Mouse (Mus musculus): ENCODE data around the gene Zfp408.
A peak's percentile ranks its signal among the peaks of the same experiment; 100 is the strongest.

Gene Zfp408

DNA sequence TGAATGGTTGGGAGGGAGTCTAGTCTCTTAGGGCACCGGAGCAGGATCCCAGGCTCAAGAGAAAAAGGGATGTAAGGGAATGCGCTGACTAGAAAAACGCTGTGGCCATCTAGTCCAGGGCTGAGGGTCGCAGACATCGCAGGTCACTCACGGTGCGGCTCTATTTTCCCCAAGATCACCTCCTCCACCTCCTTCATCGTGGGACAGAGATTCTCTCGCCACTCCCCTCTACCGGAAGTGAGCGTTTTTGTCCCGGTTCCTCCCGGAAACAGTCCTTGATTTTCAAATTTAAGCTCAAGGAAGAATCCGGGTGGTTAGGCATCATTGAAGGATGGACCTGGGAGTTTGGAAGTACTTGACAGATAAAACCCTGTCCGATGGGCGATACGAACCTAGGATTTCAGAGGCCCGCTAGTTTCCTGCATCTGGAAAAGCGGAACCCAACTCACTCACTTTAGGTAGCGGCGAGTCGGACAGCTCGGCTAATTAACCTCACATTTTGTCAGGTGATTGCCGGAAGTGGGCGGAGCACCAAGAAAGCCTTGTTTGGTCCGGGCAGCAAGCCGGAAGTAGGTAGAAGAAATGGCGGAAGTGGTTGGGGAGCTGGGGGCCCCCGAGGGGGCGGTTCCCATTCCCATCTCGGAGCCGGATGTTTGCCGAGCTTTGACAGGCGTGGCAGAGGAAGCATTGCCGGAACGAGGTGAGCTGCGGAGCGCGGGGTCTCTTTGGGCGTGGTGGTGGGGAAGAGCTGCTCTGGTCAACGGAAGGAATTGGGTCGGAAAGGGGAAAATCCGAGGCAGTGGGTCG is at the start of gene Zfp408, which contains the start of gene Arhgap1:
Gene Zfp408 (minus strand): TSS at position 239 of the 807 bp plus-strand sequence.
Gene Arhgap1 (plus strand): TSS at position 308 of the 807 bp plus-strand sequence.
- peak; percentile 95 for DNase-seq (ENCODE audit: low read depth, low spot score)

DNA sequence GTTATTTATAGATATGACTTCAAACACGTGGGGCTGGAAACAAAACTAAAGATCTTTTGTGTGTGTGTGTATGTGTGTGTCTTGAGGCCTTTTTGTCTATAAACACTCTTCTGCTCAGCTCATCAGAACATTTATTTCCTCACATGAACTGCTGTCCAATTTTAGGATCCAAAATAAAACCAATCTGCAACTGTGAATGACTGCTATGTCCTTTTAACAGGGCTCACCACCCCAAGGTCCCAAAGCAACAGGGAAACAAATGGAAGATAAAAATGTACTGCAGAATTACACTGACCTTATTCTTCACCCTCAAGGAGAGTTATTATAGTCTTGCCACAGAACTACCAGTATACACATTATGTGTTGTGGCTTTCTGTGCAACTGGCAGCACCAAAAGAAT is 49.6 kb upstream of the Zfp408 start:
- DNase-seq (ENCODE audit: low read depth, low spot score): no peak

DNA sequence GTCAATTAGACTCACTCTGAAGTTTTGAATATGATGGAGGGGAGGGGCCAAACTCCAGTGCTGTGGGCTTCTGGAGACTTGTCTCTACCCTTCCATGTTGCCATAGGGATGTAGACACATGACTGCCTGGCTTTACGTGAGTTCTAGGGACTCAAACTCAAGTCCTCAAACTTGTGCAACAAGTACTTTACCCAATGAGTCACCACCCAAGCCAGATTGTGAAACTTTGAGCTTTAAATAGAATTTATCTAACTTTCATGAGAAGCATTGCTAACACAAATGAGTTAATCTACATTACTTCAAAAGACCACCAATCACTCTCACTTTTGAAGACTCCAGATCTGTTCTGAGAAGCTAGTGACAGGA is 46.6 kb upstream of the Zfp408 start:
- no peak for DNase-seq (ENCODE audit: low read depth, low spot score)

DNA sequence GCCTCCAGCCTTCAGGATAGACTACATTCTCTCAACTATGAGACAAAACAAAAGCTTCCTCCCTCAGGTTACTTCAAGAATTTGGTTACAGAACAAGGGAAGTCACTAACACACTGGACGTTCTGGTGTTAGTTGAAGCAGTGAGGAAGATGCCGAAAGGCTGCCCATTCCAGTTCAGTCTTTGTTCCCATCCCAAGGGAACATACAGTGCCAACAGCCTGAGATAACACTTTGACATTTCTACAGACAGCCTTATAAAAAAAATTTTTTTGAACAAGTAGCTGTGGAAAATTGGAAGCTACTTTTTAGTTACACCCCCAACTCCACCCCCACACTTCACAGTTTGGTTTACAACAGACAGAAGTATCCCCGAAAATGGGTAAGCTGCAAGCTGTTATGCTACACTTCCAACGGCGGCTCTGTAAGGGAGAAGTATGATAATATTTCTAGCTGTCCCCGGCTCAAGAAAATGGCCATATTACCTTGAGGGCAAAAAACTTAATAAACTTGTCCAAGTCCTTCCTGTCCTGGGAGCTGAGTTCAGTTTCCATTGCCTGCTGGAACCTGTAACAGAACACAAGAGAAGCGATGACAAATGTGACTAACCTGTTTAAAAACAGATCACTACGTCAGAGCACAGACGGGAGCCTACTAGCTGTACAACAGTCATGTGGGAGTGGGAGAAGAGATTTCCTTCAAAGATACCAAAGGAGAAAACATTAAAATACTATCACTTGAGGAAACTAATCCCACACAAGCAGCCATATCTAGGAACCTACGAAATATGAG is 46.0 kb upstream of the Zfp408 start:
- no peak for DNase-seq (ENCODE audit: low read depth, low spot score)

DNA sequence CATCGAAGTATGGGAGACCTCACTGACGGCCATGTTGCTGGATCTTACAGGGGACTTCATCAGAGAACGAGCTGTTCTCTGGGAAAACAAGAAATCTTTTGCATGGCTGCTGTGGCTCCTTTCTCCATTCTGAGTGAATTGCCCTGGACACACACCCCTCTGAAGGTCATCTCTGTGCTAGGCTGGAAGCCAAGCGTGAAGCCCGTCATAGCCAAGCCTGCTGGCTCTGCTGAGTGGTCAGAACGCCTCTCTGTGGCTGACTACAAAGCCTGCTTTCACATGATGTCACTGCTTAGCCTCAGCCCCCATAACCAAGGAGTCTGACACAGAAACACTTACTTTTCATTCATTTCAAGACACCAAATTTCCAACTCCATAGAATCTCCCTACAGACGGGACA is 39.9 kb upstream of the Zfp408 start:
- DNase-seq (ENCODE audit: low read depth, low spot score): no peak

DNA sequence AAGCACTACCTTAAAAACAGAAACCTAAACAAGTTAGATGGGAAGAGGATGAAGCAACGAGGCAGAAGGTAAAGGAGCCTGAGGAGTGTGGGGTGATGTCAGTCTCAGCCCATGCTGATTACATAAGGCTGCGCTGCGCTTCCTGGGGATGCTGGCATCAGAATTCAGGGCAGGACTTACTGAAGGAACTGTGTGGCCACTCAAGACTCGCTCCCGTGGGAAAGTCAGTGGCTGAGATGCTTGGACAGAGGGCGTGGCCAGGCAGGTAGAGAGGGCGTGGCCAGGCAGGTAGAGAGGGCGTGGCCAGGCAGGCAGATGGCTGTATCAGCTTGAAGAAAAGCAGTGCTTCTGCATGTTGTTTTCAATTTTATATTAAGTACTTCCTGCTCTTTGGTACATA is 34.3 kb upstream of the Zfp408 start:
- DNase-seq (ENCODE audit: low read depth, low spot score): no peak

DNA sequence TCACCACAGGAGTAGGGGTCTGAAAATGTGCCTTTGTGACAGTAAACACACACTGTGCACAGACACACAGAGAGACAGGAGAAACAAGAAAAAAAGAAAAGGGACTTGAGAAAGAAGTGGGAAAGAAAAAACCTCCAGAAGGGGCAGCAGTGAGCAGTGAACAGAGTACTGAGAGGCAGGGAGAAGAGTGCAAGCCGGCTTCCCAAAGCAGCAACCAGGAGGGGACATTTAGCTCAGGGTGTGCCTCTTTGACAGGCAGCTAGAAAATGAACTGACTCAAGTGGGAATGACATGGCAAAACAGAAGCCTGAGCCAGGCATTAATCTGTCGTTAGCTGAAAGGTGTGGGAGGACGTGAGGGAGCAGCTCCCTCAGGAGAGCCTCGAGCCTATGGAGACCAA is 33.3 kb upstream of the Zfp408 start:
- DNase-seq (ENCODE audit: low read depth, low spot score): peak; percentile 38

DNA sequence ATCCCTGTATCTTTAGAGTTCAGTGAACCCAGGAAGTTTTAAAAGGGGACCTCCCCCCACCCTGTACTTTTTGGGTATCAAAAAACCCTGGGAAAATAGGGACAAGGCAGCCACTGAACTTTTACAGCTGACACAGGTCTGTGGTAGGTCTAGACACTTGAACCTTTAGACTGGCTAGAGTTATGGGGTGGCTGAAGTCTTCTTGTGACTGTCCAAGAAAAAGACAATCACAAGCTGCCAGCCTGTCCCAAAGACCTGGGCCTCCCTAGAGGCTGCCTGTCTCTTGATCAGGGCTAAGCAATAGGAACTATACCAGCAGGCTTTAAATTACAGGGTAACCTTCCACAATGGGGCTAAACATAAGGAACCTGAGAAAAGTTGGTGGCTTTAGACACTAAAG is 27.4 kb upstream of the Zfp408 start:
- DNase-seq (ENCODE audit: low read depth, low spot score): no peak

DNA sequence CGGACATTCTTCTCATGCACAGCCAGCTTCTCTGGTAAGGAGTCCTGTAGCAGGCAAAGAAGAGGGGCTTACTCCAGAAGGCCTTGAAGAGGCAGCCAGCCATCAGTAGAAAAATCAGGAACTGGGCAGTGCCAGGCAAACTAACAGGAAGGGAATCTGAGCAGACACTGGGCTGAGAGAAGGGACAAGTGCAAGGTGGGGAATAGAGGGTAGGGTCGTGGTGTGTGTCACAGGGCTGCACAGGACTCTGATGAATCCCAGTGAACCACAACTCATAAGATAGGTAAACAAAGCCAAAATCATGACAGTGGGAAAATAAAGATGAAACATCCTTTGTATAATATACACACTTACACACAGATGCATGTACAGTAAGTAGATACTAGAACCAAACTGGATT is 26.8 kb upstream of the Zfp408 start:
- DNase-seq (ENCODE audit: low read depth, low spot score): no peak

DNA sequence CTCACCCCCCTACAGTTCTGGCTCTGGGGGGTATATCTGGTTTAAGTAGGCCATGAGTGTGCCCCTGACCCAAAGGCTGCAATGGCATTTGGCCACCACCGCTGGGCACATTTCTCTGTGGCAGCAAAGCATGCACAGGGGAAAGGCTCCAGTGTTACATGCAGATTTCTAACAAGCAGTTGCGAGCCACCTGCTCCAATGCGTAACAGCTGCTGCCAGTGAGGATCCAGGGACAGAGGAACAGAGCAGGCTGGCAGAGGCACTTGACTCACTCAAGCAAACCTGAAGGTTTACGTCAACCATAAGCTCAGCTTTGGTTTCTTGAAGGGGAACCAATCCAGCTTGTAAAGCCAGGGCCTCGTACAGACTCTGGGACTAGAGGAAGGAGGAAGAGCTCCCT is 25.3 kb upstream of the Zfp408 start:
- DNase-seq (ENCODE audit: low read depth, low spot score): no peak

DNA sequence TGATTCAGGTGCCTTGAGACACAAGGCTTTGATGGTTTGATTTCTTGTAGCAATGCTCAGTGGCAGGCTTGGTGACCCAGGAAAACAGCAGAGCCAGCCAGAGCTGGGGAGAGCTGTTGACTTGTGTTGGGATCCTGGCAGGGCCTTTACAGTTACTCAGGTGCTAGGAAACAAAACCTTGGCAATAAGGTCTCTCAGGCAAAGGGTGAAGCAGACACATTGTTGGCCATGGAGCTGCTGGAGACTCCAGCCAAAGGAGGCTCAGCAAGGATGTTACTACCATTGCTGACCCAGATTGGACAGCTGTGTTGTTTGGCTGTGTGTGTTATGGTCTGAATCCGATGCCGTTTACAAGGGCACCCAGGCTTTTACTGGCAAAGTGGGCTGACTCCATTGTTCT is 24.0 kb upstream of the Zfp408 start:
- no peak for DNase-seq (ENCODE audit: low read depth, low spot score)

DNA sequence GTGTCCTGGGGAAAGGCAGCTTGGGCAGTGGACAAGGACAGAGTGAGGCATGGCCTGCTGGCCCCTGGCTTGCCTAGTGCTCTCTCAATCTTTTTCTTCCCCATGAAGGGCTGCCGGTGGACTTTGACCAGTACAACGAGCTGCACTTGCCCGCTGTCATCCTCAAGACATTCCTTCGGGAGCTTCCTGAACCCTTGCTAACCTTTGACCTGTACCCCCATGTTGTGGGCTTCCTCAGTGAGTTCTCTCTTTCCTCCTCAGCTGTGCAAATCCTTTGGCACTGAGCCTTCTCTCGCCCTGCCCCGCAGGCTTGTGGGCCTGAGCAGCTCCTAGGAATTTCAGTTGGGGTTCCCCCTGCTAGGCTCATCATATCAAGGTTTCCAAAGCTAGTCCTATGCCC is 20.4 kb upstream of the Zfp408 start:
- no peak for DNase-seq (ENCODE audit: low read depth, low spot score)

DNA sequence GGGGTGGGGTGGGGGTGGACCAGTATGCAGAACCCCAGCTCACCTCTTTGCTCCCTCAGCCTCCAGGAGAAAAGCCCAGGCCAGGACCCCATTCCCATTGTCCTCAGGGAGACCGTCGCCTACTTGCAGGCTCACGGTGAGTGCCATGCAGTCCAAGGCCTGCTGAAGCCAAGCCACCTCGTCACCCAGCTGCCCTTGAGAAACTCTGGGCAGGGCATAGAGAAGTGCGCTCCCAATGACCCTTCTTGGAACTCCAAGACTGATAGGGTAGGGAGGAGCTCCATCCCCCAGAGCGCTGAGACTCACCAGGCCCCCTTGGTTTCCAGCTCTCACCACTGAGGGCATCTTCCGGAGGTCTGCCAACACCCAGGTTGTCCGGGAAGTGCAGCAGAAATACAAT is 19.7 kb upstream of the Zfp408 start:
- DNase-seq (ENCODE audit: low read depth, low spot score): no peak

DNA sequence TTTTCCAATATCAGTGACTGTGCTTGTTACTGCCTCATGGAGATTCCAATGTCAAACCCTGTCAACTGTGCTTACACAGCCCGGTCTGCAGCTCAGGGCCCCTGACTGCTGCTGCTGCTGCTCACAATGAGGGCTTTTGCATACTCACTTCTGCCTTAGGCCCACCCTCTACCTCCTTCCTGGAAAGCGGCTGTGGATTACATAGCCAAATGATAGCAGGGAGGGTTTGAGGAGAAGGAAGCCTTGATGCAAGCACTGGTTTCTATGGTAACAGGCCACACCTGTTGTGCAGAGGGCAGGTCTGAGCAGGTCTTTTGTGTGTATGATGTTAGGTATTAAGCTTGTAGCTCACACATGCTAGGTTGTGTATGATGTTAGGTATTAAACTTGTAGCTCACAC is 18.2 kb upstream of the Zfp408 start:
- no peak for DNase-seq (ENCODE audit: low read depth, low spot score)

DNA sequence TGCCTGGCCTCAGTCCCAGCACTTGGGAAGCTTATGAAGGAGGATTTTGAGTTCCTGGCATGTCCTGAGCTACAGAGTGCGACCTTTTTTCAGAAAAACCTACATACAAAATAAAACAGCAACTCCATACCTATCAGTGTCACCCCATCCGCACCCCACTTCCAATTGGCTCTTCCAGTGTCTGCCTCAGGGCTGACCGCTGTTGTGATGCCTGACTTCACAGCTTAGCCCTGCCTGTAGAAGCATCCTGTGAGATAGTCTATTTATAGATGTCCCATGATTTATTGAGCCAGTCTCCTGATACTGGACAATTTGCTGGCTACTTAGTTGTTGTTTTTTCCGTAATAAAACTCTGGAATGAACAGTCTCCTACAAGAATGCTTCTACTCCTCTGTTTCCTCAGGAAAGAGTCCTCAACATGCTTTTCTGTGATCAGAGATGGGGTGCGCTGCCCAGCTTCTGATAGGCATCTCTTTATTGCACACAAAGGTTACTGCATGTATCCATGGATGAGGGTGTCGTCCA is 16.9 kb upstream of the Zfp408 start:
- DNase-seq (ENCODE audit: low read depth, low spot score): no peak

DNA sequence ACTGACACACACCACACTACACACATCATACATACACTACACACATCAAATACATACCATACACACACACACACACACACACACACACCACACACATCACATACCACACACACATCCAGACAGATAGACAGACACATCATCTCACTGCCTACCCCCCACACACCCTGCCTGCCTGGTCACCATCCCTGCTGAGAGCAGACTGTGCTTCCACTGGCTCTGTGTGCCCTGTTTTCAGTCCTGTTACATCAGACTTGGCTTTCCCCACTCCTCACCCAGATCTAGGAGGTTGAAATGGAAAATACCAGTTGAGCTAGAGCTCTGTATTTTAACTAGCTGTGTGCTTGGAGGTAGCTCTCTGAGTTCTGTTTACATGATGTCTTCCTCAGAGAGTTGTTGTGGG is 15.2 kb upstream of the Zfp408 start:
- DNase-seq (ENCODE audit: low read depth, low spot score): no peak

DNA sequence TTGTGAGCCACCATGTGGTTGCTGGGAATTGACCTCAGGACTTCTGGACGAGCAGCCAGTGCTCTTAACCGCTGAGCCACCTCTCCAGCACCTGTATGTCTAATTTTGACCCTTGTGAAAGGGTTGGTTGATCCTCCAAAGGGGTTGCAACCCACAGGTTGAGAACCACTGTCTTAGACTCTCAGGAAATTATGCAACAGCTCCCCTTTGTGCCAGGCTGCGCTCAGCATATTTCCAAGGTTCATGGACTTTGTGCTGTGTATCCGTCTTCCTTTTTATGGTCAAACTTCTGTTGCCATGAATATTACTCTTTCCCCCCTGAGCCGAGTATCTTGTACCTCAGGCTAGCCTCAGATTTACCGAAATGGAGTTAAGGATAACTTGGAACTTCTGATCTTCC is 11.4 kb upstream of the Zfp408 start:
- DNase-seq (ENCODE audit: low read depth, low spot score): no peak

DNA sequence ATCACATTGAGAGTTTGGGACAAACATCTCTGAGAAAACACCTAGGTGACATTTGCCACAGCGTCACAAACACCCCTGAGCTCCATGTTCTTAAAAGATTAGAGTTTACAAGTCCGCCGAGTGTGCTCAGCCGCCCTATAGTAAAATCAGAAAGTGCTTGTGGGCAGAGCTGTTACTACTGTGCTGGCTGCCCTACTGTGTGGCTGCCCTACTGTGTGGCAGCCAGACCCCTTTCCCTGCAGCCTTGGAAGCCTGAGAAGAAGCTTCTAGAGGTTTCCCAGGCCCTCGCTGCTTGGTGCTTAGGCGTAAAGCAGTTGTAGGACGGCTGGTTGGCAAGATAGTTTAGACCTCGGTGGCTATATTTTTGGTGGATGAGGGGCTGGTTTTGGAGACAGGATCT is 10.1 kb upstream of the Zfp408 start:
- no peak for DNase-seq (ENCODE audit: low read depth, low spot score)

DNA sequence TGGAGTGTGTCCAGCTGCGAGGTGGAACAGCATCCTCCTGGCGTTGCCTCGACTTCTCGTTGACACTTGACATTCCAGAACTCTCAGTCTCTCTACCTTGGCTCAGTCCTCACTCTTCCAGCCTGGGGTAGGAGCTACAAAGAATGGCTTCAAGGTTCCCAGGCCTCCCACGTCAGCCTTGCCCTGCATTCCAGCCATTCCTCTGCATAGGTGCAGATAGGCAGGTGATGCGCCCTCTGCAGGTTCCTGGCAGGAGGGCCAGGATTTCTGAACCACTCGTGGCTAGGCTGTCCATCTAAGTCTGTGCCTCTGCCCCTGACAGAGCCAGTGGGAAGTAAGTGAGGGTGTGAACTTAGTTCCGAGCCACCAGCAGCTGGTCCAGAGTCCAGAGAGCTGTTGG is 7.2 kb upstream of the Zfp408 start:
- DNase-seq (ENCODE audit: low read depth, low spot score): no peak

DNA sequence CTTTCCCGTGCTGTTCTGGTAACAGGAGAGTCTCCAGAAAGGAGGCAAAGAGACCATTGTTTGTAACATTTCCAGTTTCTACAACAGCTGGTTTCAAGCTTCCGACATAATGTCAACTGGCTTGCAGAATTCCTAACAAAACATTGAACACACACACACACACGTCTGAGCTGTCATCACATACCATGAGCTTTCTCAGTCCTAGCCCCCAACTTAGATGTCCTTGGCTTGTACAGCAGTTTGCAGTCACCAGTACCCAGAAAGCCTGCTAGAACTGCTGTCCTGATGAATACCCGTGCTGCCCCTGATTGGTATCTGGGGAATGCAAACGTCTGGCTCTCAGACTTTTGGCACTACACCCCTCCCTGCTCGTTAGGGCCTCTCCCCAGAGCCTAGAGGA is 6.2 kb upstream of the Zfp408 start:
- no peak for DNase-seq (ENCODE audit: low read depth, low spot score)

DNA sequence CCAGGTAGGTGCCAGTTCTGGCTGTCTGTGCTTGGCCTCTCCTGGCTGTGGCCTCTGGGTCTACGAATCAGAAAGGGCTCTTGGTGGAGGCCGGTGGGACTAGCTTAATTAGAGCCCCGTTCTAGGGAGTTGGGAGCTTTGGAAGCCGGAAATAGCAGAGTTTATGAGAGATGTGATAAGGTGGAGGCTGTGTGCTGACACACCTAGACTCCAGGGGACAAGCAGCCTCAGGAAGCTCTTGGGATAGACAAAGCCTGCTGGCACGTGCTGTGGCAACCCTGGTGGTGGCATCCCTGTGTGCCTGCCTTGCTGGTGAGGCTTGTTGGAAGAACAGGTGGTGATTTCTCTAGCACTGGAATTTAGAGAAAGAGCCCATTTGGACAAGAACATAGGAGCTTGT is 5.8 kb upstream of the Zfp408 start:
- DNase-seq (ENCODE audit: low read depth, low spot score): no peak

DNA sequence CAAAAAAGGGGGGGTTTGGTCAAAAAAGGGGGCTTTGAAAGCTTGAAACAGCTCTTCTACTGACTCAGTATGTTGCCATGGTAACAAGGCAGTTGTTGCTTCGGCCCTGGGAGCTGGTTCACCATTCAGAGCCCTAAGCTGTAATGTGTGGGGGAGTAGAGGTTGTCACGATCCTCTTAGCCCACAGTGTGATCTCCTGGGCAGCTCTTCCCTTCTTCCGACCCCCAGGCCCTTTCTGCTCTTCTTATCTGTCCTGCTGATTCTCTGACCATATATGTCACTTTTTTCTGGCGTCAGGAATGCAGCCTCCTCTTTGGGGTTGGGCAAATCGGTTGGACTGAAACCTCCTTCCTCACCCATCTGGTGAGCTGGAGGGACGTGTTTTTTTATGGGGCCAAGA is 3.3 kb upstream of the Zfp408 start:
- DNase-seq (ENCODE audit: low read depth, low spot score): no peak
